Mouse (Mus musculus): ENCODE data around the gene Ldlrad1. TPM values are rescaled to one million over a fixed set of nuclear protein-coding genes. Genes with fewer than 3 reads are reported as not detected.

Ldlrad1 gene
- polyA plus RNA-seq, 1 experiment from 2014 or later, result not detected

DNA sequence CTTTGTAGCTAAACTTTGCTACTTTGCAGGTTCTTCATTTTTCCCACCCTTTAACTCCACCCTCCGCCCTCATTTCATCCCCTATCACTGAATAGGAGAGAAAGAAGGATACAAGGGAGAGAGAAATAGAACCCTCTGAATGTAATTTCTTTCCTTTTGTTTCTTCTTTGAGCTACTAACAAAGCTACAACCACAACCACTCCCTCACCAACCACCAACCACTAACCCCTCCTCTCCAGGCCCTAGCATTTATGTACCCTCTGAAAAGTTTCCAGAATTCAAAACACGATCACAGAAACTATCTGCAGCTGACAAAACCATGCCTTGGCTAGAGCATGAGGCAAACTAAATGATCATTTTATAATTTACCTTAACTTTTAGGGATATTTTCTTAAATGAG is 12.5 kb upstream of the Ldlrad1 start:
- ATAC-seq (ENCODE audit: insufficient number of reproducible peaks, low FRiP score, low TSS enrichment, low read depth) (no peak), DNase-seq (ENCODE audit: low spot score) (no peak)
- Histone ChIP-seq H3K9me3 (ENCODE audit: control insufficient read depth, low read length) (no peaks in the 10 kb centered on the region), H3K4me1 (ENCODE audit: control insufficient read depth, insufficient read depth, low read length) (no peaks in the 10 kb centered on the region), H3K27me3 (ENCODE audit: control insufficient read depth, insufficient read depth, low read length) (no peaks in the 10 kb centered on the region), H3K4me3 (ENCODE audit: low read depth, low read length) (no peak overlapping the region), H3K9ac (ENCODE audit: low read length) (no peak overlapping the region), H3K27ac (replicated peaks; ENCODE audit: low read depth, low read length) (no peak overlapping the region), H3K36me3 (ENCODE audit: control insufficient read depth, insufficient read depth, low read length) (peaks cover 15% of the 10 kb centered on the region; the same call in 1 of the 2 replicates), H3K4me2 (ENCODE audit: low read depth, severe bottlenecking) (no peak overlapping the region)
- 92% methylated on average over 2 of the region's 2 CpGs for WGBS

- H3K4me3 ChIP-seq (ENCODE audit: low read depth, low read length), result no peak overlapping the region
- H3K4me2 ChIP-seq (ENCODE audit: low read depth, severe bottlenecking), result no peak overlapping the region
- no peaks in the 10 kb centered on the region for H3K27me3 ChIP-seq (ENCODE audit: control insufficient read depth, insufficient read depth, low read length)
- ATAC-seq (ENCODE audit: insufficient number of reproducible peaks, low FRiP score, low TSS enrichment, low read depth) (no peak), DNase-seq (ENCODE audit: low spot score) (no peak)
- H3K9me3 ChIP-seq (ENCODE audit: control insufficient read depth, low read length), result no peaks in the 10 kb centered on the region
- peaks cover 15% of the 10 kb centered on the region; the same call in 1 of the 2 replicates for H3K36me3 ChIP-seq (ENCODE audit: control insufficient read depth, insufficient read depth, low read length)
- WGBS, result 97% methylated on average over 5 of the region's 5 CpGs
- no peaks in the 10 kb centered on the region for H3K4me1 ChIP-seq (ENCODE audit: control insufficient read depth, insufficient read depth, low read length)
- no peak overlapping the region for H3K9ac ChIP-seq (ENCODE audit: low read length)
- H3K27ac ChIP-seq (replicated peaks; ENCODE audit: low read depth, low read length), result no peak overlapping the region
Observed at GRCm38 (mm10) chr4:107198072-107198471, 10.9 kb upstream of the Ldlrad1 start.

DNA sequence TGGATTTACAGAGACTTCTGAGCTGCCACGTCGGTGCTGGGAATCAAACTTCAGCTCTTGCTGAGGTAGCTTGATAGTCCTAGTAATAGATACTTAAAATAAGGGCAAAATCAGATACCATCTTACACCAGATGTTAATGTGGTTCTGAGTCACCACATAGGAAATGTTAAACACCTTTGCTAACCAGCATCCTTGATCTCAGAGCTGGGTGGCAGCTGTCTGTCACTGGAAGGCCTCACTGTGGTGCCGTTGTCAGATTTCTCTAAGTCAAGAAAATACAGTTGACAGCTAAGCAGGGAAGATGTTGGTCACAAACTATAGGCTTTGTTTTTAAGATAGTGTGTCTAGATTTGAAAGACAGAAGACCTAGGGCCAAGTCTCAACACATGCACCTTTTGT is 7.2 kb upstream of the Ldlrad1 start:
- no peaks in the 10 kb centered on the region for H3K27me3 ChIP-seq (ENCODE audit: control insufficient read depth, insufficient read depth, low read length)
- no peak overlapping the region for H3K4me2 ChIP-seq (ENCODE audit: low read depth, severe bottlenecking)
- 93% methylated on average over 3 of the region's 3 CpGs for WGBS
- H3K9me3 ChIP-seq (ENCODE audit: control insufficient read depth, low read length), result no peaks in the 10 kb centered on the region
- no peak overlapping the region for H3K9ac ChIP-seq (ENCODE audit: low read length)
- peaks cover 9% of the 10 kb centered on the region; the same call in 1 of the 2 replicates for H3K36me3 ChIP-seq (ENCODE audit: control insufficient read depth, insufficient read depth, low read length)
- H3K4me3 ChIP-seq (ENCODE audit: low read depth, low read length), result no peak overlapping the region
- no peaks in the 10 kb centered on the region for H3K4me1 ChIP-seq (ENCODE audit: control insufficient read depth, insufficient read depth, low read length)
- DNase-seq (ENCODE audit: low spot score) (no peak), ATAC-seq (ENCODE audit: insufficient number of reproducible peaks, low FRiP score, low TSS enrichment, low read depth) (no peak)
- no peak overlapping the region for H3K27ac ChIP-seq (replicated peaks; ENCODE audit: low read depth, low read length)

DNA sequence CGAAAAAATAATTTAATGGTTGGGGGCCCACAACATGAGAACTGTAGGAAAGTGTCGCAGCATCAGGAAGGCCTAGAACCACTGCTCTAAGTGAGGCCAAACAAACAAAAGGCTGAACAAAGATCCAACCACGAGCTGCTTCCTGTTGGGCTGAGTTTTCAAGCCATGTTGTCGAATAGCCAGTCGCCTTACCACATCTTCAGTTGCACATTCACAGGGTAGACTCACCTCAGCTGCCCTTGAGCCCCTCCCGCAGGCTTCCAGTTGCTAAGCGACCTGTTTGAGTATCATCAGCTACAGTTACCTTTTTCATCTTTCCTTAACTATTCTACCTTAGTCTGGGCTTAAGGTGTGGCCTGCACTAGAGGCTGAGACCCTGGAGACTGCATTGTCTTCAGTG is 6.0 kb upstream of the Ldlrad1 start:
- no peaks in the 10 kb centered on the region for H3K9me3 ChIP-seq (ENCODE audit: control insufficient read depth, low read length)
- no peaks in the 10 kb centered on the region for H3K4me1 ChIP-seq (ENCODE audit: control insufficient read depth, insufficient read depth, low read length)
- WGBS, result 92% methylated on average over 7 of the region's 7 CpGs
- ATAC-seq (ENCODE audit: insufficient number of reproducible peaks, low FRiP score, low TSS enrichment, low read depth) (no peak), DNase-seq (ENCODE audit: low spot score) (no peak)
- no peak overlapping the region for H3K4me2 ChIP-seq (ENCODE audit: low read depth, severe bottlenecking)
- no peaks in the 10 kb centered on the region for H3K27me3 ChIP-seq (ENCODE audit: control insufficient read depth, insufficient read depth, low read length)
- no peak overlapping the region for H3K4me3 ChIP-seq (ENCODE audit: low read depth, low read length)
- H3K27ac ChIP-seq (replicated peaks; ENCODE audit: low read depth, low read length), result no peak overlapping the region
- H3K9ac ChIP-seq (ENCODE audit: low read length), result no peak overlapping the region
- H3K36me3 ChIP-seq (ENCODE audit: control insufficient read depth, insufficient read depth, low read length), result peaks cover 5% of the 10 kb centered on the region; the same call in 1 of the 2 replicates

DNA sequence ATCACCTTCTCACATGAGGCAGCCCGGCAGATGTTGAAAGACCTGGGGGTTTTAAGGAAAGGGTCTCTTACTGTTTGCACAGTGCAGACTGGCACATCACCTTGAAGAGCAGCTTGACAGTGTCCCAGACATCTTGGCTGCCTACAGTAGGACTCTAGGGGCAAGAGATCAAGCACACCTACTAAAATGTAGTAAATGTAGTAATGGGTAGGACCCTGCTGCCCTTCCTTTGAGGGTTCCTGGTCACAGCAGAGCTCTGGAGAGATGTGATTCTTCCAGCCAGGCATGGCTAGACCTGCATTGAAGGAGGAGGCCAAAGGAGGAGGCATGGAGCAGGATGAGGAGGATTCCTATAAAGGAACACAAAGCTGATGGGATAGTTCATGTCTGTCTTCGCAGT is 2.0 kb upstream of the Ldlrad1 start:
- no peak overlapping the region for H3K9ac ChIP-seq (ENCODE audit: low read length)
- no peak for ATAC-seq (ENCODE audit: insufficient number of reproducible peaks, low FRiP score, low TSS enrichment, low read depth)

GRCm38 (mm10) chr4:107210483-107211097 is 1.6 kb downstream of the Ldlrad1 start:
- H3K4me1 ChIP-seq (ENCODE audit: control insufficient read depth, insufficient read depth, low read length), result no peaks in the 10 kb centered on the region
- H3K9me3 ChIP-seq (ENCODE audit: control insufficient read depth, low read length), result no peaks in the 10 kb centered on the region
- no peak for DNase-seq (ENCODE audit: low spot score)
- no peak overlapping the region for H3K27ac ChIP-seq (replicated peaks; ENCODE audit: low read depth, low read length)
- H3K27me3 ChIP-seq (ENCODE audit: control insufficient read depth, insufficient read depth, low read length), result no peaks in the 10 kb centered on the region
- WGBS, result 78% methylated on average over 5 of the region's 5 CpGs
- H3K9ac ChIP-seq (ENCODE audit: low read length), result no peak overlapping the region
- no peaks in the 10 kb centered on the region; the same call in 1 of the 2 replicates for H3K36me3 ChIP-seq (ENCODE audit: control insufficient read depth, insufficient read depth, low read length)
- no peak overlapping the region for H3K4me3 ChIP-seq (ENCODE audit: low read depth, low read length)
- ATAC-seq (ENCODE audit: insufficient number of reproducible peaks, low FRiP score, low TSS enrichment, low read depth), result no peak
- no peak overlapping the region for H3K4me2 ChIP-seq (ENCODE audit: low read depth, severe bottlenecking)

More for the DNA sequence above, 2.0 kb upstream of the Ldlrad1 start:
- no peak for DNase-seq (ENCODE audit: low spot score)
- no peaks in the 10 kb centered on the region; the same call in 1 of the 2 replicates for H3K36me3 ChIP-seq (ENCODE audit: control insufficient read depth, insufficient read depth, low read length)
- no peak overlapping the region for H3K4me2 ChIP-seq (ENCODE audit: low read depth, severe bottlenecking)
- 97% methylated on average over 2 of the region's 2 CpGs for WGBS
- H3K27ac ChIP-seq (replicated peaks; ENCODE audit: low read depth, low read length), result no peak overlapping the region
- no peak overlapping the region for H3K4me3 ChIP-seq (ENCODE audit: low read depth, low read length)
- H3K27me3 ChIP-seq (ENCODE audit: control insufficient read depth, insufficient read depth, low read length), result no peaks in the 10 kb centered on the region
- H3K9me3 ChIP-seq (ENCODE audit: control insufficient read depth, low read length), result no peaks in the 10 kb centered on the region
- no peaks in the 10 kb centered on the region for H3K4me1 ChIP-seq (ENCODE audit: control insufficient read depth, insufficient read depth, low read length)

DNA sequence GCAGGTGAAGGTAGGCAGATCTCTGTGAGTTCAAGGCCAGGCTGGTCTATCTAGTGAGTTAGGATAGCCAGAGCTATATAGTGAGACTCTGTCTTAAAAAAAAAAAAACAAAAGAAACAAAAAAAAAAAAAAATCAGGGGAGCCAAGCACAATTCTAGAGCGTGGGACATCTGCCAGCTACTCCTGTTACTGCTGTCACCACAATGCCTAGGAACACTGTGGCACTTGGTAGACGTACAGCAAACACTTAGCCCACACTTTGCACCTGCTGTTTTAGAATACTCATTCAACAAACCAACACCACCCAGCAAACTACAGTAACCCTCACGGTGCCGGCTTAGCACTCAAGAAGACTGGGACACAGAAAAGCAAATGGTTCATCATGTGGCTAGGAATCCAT is 2.5 kb downstream of the Ldlrad1 start:
- Histone ChIP-seq H3K27ac (replicated peaks; ENCODE audit: low read depth, low read length) (no peak overlapping the region), H3K4me3 (ENCODE audit: low read depth, low read length) (no peak overlapping the region), H3K4me1 (ENCODE audit: control insufficient read depth, insufficient read depth, low read length) (no peaks in the 10 kb centered on the region), H3K27me3 (ENCODE audit: control insufficient read depth, insufficient read depth, low read length) (no peaks in the 10 kb centered on the region), H3K9ac (ENCODE audit: low read length) (no peak overlapping the region), H3K36me3 (ENCODE audit: control insufficient read depth, insufficient read depth, low read length) (no peaks in the 10 kb centered on the region; the same call in 1 of the 2 replicates), H3K4me2 (ENCODE audit: low read depth, severe bottlenecking) (no peak overlapping the region), H3K9me3 (ENCODE audit: control insufficient read depth, low read length) (no peaks in the 10 kb centered on the region)
- ATAC-seq (ENCODE audit: insufficient number of reproducible peaks, low FRiP score, low TSS enrichment, low read depth), result no peak
- no peak for DNase-seq (ENCODE audit: low spot score)
- 87% methylated on average over 4 of the region's 4 CpGs for WGBS

DNA sequence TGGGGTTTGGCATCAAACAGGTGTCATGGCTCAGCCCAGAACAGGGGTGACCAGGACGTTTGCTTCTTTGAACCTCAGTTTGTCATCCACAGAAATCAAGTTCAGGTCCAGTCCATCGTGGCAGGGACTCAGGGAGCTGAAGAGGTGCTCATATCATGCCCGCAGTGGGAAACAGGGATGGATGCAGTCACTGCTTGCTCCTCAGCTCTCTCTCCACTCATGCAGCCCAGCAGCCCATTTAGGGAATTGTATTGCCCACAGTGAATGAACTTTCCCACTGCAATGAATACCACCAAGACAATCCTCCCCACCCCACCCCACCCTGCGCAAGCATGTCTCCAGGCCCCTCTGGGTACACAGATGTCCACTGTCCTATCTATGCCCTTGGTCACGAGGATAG is 3.0 kb downstream of the Ldlrad1 start:
- WGBS, result 79% methylated on average over 5 of the region's 5 CpGs
- no peak overlapping the region for H3K27ac ChIP-seq (replicated peaks; ENCODE audit: low read depth, low read length)
- no peaks in the 10 kb centered on the region for H3K27me3 ChIP-seq (ENCODE audit: control insufficient read depth, insufficient read depth, low read length)
- H3K4me2 ChIP-seq (ENCODE audit: low read depth, severe bottlenecking), result no peak overlapping the region
- H3K9me3 ChIP-seq (ENCODE audit: control insufficient read depth, low read length), result no peaks in the 10 kb centered on the region
- ATAC-seq (ENCODE audit: insufficient number of reproducible peaks, low FRiP score, low TSS enrichment, low read depth), result no peak
- no peaks in the 10 kb centered on the region; the same call in 1 of the 2 replicates for H3K36me3 ChIP-seq (ENCODE audit: control insufficient read depth, insufficient read depth, low read length)
- DNase-seq (ENCODE audit: low spot score), result no peak
- no peak overlapping the region for H3K4me3 ChIP-seq (ENCODE audit: low read depth, low read length)
- no peak overlapping the region for H3K9ac ChIP-seq (ENCODE audit: low read length)
- no peaks in the 10 kb centered on the region for H3K4me1 ChIP-seq (ENCODE audit: control insufficient read depth, insufficient read depth, low read length)

Measured in limb, embryonic 11.5 days (tissue).